Mouse (Mus musculus): ENCODE measurements around the gene Gm15557.

GRCm38 (mm10) chr2:155961862-155962261, 21.3 kb downstream of the Gm15557 start:
- no peak for TF ChIP-seq POLR2A (IDR thresholded peaks at IDR 0.05; ENCODE audit: low read depth, low read length)
- no peak for TF ChIP-seq CTCF (IDR thresholded peaks at IDR 0.05; ENCODE audit: extremely low read depth, insufficient read length, insufficient replicate concordance, low read depth, low read length)
